Mouse (Mus musculus) stomach, embryonic 14.5 days (tissue): ENCODE data around the gene 1500015O10Rik. TPM values are rescaled to one million over a fixed set of nuclear protein-coding genes. Genes with fewer than 3 reads are reported as not detected.

Source experiments
- ATAC-seq: fragments of 200-750 bp; cut with Nextera tagmentation; 2 replicates; pipeline ENCODE4 v1.8.0; 2017; ENCODE audit warnings: low read depth, moderate TSS enrichment; ENCODE audit not compliant: insufficient number of reproducible peaks, insufficient read depth, low FRiP score
- H3K27ac ChIP-seq: fragments of 300-500 bp; sonication (generic); 2 replicates; pipeline ENCODE4 v1.5.1; 2014; ENCODE audit warnings: mild to moderate bottlenecking, low read length, moderate library complexity, mixed read lengths
- H3K27me3 ChIP-seq: fragments of 300-500 bp; sonication (generic); 2 replicates; pipeline ENCODE4 v1.6.1; 2014; ENCODE audit warnings: low read length, control low read depth, mixed read lengths; ENCODE audit not compliant: control insufficient read depth, insufficient read depth
- H3K36me3 ChIP-seq: fragments of 300-500 bp; sonication (generic); 2 replicates; pipeline ENCODE4 v1.6.1; 2014; ENCODE audit warnings: mild to moderate bottlenecking, control low read depth, low read length, moderate library complexity, mixed read lengths; ENCODE audit not compliant: control insufficient read depth, insufficient read depth
- H3K4me1 ChIP-seq: fragments of 300-500 bp; sonication (generic); 2 replicates; pipeline ENCODE4 v1.6.1; 2014; ENCODE audit warnings: low read length, control low read depth, mixed read lengths; ENCODE audit not compliant: control insufficient read depth, insufficient read depth
- H3K4me2 ChIP-seq: fragments of 300-500 bp; sonication (generic); replicated peaks from 2 replicates; pipeline ENCODE4 v1.6.1; 2014; ENCODE audit warnings: low read depth, low read length, control low read depth
- H3K4me3 ChIP-seq: fragments of 300-500 bp; sonication (generic); 2 replicates; pipeline ENCODE4 v1.5.1; 2014; ENCODE audit warnings: low read depth, low read length, control low read depth
- H3K9ac ChIP-seq: fragments of 300-500 bp; sonication (generic); replicated peaks from 2 replicates; pipeline ENCODE4 v1.6.1; 2014; ENCODE audit warnings: low read depth, mild to moderate bottlenecking, control low read depth, low read length, moderate library complexity, mixed read lengths
- H3K9me3 ChIP-seq: fragments of 300-500 bp; sonication (generic); 2 replicates; pipeline ENCODE4 v1.6.1; 2016; ENCODE audit warnings: low read depth, low read length, control low read depth; ENCODE audit not compliant: control insufficient read depth
- WGBS: fragments of 180-500 bp; shearing (Covaris S2); extraction: QIAGEN DNeasy Blood & Tissue Kit; methylation state at CpG from one replicate; pipeline ENCODE4 v1.1.7; 2014; 5-methylcytosine and 5-hydroxymethylcytosine counted together
- polyA plus RNA-seq: library from polyadenylated mRNA; unstranded; fragments of >200 nt; fragmentation: Nextera tagmentation; extraction: Ambion mirVana; gene quantifications from 2 replicates; pipeline ENCODE4 v1.2.1, GENCODE M21; 2014

Gene 1500015O10Rik
- polyA plus RNA-seq, 1 experiment from 2014 or later: 2.6 TPM

DNA sequence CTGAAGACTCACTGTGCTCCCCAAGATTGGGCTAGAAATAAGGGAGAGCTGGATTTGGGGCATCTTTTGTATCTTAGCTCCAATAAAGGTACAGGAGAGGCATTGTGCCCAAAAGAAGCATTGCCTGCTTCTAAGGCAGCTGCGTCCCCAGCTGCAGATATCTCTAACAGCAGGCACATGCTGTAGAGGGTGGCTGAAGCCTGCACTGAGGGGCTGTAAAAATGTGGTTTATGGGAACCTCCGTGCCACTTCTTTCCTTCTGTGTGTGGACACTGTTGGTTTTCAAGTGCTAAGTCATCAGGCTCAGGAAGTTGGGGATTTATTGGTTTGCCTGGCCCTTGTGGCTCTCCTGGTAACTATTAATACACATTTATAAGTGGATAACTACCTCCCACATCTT is 11.6 kb upstream of the 1500015O10Rik start:
- H3K36me3 ChIP-seq: no peaks in the 10 kb centered on the region
- no peaks in the 10 kb centered on the region for H3K4me1 ChIP-seq
- H3K4me3 ChIP-seq: no peak overlapping the region
- ATAC-seq: no peak
- H3K27me3 ChIP-seq: no peaks in the 10 kb centered on the region
- no peak overlapping the region for H3K4me2 ChIP-seq
- 74% methylated on average over 2 of the region's 2 CpGs for WGBS
- no peak overlapping the region for H3K27ac ChIP-seq
- H3K9me3 ChIP-seq: no peaks in the 10 kb centered on the region
- H3K9ac ChIP-seq: no peak overlapping the region

DNA sequence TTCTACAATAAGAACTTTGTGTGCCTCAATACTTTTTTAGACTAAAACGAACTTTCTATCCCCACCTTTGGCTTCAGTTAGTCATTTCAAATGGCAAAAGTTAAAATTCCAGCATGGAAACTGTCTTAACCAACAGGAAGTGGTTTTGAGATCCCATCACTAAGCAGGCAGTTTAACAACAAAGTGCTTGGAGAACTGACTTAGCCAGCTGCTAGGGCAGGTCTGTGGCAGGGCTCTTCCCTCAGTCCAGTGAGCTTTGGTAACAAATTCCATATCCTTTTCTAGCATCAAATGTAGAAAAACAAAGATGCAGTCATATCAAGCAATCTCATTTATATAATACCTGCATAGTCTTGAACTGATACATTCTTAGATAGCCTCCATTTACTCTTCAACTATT is 7.9 kb upstream of the 1500015O10Rik start:
- no peak for ATAC-seq
- no peaks in the 10 kb centered on the region for H3K36me3 ChIP-seq
- WGBS: 71% methylated on average over 1 of the region's 1 CpGs
- no peak overlapping the region for H3K4me3 ChIP-seq
- no peak overlapping the region for H3K9ac ChIP-seq
- H3K4me2 ChIP-seq: no peak overlapping the region
- no peak overlapping the region for H3K27ac ChIP-seq
- H3K27me3 ChIP-seq: no peaks in the 10 kb centered on the region
- H3K9me3 ChIP-seq: no peaks in the 10 kb centered on the region
- H3K4me1 ChIP-seq: no peaks in the 10 kb centered on the region

DNA sequence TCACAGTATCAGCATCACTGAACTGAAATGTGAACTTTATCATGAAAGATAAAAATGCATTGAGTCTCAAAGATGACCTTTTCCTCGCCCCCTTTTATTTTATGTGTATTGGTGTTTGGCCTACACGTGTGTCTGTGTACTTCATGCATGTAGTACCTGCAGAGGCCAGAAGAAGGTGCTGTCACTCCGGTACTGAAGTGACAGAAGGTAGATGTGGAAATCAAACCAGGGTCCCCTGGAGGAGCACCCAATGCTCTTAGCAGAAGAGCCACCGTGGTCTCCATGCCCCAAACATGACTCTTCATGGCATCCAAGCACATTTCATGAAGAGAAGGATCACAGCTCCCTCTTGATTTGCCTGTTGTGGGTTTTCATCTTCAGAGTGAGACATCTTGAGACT is 1.7 kb downstream of the 1500015O10Rik start:
- Histone ChIP-seq H3K4me2 (no peak overlapping the region), H3K27ac (no peak overlapping the region), H3K4me1 (0 out of 2 replicates have a peak, but pooled peaks cover 3% of the 10 kb centered on the region), H3K9me3 (no peaks in the 10 kb centered on the region), H3K4me3 (no peak overlapping the region), H3K9ac (no peak overlapping the region), H3K36me3 (no peaks in the 10 kb centered on the region), H3K27me3 (no peaks in the 10 kb centered on the region)
- ATAC-seq: no peak
- 85% methylated on average over 4 of the region's 4 CpGs for WGBS

DNA sequence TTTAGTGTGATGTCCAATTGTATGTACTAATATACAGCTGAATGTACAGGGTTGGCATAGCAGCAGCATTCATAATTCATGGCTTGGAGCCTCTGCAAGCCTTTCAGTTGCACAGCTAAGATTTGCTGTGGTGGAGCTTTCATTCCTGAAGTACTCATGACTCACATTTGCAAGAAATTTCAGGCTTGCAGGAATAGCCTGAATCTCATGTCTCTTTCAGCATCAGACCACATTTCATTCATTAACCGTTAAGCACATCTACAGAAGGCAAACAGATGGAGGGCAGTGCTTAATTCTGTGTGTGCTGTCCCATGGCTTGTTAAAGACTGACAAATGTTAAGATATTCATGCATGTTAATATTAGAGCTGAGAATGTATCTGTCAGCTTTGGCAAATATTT is 2.3 kb downstream of the 1500015O10Rik start:
- Histone ChIP-seq H3K27ac (no peak overlapping the region), H3K4me3 (no peak overlapping the region), H3K9ac (no peak overlapping the region), H3K4me2 (no peak overlapping the region), H3K9me3 (no peaks in the 10 kb centered on the region), H3K27me3 (no peaks in the 10 kb centered on the region), H3K36me3 (no peaks in the 10 kb centered on the region), H3K4me1 (0 out of 2 replicates have a peak, but pooled peaks cover 3% of the 10 kb centered on the region)
- no peak for ATAC-seq
- 75% methylated on average over 1 of the region's 1 CpGs for WGBS

DNA sequence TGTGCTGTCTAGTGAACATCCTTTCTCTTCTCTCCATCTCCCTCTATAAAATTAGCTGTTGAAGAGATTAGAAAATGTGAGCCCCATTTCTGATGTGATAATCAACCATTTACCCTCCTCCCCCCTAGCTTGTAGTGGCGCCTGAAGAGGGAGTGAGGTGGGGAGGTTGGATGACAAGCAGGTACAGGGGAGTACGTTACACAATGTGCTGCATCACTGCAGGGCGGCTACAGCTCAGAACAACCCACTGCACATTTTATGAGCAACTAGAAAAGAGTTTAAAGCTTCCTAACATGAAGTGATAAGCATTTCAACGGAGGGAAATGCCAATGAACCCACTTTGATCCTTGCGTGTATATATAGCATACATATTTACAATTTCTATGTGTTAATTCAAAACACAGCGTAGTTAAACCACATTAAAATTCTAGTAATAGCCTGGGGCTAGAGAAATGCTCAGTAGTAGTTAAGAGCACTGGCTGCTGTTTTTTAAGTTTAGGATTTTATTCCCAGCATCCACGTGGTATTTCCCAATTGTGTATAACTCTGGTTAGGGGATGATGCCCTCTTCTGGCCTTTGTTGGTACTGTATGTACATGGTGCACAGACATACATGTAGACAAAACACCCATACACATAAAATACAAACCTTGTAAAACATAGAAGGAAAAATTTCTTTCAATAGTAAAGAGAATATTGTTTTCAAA is 7.6 kb downstream of the 1500015O10Rik start:
- Histone ChIP-seq H3K4me2 (no peak overlapping the region), H3K4me3 (no peak overlapping the region), H3K9me3 (no peaks in the 10 kb centered on the region), H3K4me1 (no peaks in the 10 kb centered on the region), H3K36me3 (no peaks in the 10 kb centered on the region), H3K27ac (no peak overlapping the region), H3K9ac (no peak overlapping the region), H3K27me3 (no peaks in the 10 kb centered on the region)
- ATAC-seq: no peak
- 77% methylated on average over 7 of the region's 7 CpGs for WGBS

DNA sequence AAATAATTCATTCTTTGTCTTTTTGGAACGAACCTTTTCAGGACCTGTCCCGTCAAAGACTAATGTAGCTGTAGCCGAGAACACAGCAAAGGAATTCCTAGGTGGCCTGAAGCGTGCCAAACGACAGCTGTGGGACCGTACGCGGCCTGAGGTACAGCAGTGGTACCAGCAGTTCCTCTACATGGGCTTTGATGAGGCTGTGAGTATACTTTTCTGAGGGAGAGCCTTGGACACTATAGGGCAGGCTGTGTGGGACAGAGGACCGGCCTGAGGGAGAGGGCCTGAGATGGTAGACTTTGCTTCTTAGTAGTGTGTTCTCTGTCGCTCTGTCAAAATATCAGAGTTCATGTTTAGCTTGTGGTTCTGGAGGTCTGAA is 8.1 kb downstream of the 1500015O10Rik start:
- ATAC-seq: no peak
- Histone ChIP-seq H3K4me1 (no peaks in the 10 kb centered on the region), H3K9me3 (no peaks in the 10 kb centered on the region), H3K36me3 (no peaks in the 10 kb centered on the region), H3K4me2 (no peak overlapping the region), H3K27ac (no peak overlapping the region), H3K27me3 (no peaks in the 10 kb centered on the region), H3K9ac (no peak overlapping the region), H3K4me3 (no peak overlapping the region)
- 88% methylated on average over 10 of the region's 10 CpGs for WGBS

DNA sequence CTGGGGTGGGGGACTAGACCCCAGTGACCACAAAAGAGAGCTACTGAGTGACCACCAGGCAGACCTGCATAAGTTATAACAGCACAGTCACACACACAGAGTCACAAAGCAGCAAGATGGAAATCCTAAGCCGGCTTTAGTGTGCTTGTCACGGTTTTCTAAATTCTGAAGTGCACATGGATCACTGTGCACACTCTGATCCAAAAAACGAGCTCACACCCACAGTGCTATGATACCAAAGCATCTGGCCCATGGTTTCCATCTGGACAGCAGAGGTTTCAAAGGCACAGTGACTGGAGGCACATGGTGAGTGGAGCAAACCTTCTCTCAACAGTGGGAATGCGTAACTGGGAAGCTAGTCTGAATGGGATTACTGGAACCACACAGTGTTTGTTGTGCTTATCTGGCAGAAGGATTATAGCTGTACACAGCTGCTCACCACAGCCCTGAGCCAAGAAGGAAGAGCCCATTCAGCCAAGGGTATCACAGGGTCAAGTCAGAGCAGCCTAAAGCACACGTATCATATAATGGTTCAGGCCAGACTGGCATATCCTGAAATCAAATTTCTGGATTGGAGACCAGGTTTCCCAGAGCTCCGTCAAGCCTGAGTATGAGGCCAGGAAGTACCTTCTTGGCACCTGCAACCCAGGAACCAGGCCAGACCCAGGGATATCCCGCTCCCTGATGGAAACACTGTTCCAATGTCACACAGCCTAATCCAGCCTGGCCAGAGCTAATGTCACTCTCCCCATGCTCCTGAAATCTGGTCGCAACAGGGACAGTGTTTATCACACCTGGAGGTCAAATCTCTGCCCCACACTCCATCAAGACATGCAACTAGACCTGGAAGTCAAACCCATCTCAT is 24.3 kb downstream of the 1500015O10Rik start:
- Histone ChIP-seq H3K4me1 (no peaks in the 10 kb centered on the region), H3K36me3 (peaks cover 12% of the 10 kb centered on the region; the same call in 1 of the 2 replicates), H3K4me3 (no peak overlapping the region), H3K9ac (no peak overlapping the region), H3K4me2 (no peak overlapping the region), H3K9me3 (no peaks in the 10 kb centered on the region), H3K27ac (no peak overlapping the region), H3K27me3 (no peaks in the 10 kb centered on the region)
- 87% methylated on average over 8 of the region's 8 CpGs for WGBS
- ATAC-seq: no peak

DNA sequence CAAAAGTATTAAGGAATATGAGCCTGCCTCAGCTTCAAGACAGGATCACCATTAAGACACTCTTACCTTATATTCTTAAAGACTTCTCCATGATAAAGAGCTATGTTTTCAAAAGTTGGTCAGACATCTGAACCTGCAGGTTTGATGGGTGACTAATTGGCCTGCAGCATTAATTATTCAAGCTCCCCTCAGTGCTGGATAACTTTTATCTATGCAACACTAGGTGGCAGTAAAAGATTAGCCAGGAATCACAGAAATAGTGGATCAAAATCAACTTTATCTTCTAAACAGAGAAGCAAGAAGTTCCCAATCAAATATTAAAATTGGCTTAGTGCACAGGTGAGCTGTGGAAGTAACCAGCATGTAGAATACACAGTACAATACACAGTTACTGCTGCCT is 29.7 kb downstream of the 1500015O10Rik start:
- Histone ChIP-seq H3K9me3 (no peaks in the 10 kb centered on the region), H3K36me3 (peaks cover 14% of the 10 kb centered on the region; the same call in 1 of the 2 replicates), H3K9ac (no peak overlapping the region), H3K4me3 (no peak overlapping the region), H3K27me3 (no peaks in the 10 kb centered on the region), H3K27ac (no peak overlapping the region), H3K4me1 (no peaks in the 10 kb centered on the region), H3K4me2 (no peak overlapping the region)
- ATAC-seq: no peak
